Mouse (Mus musculus) heart, postnatal 10 days (tissue): Measurements from ENCODE around the gene Ndufaf4. TPM values are rescaled to one million over a fixed set of nuclear protein-coding genes. Genes with fewer than 3 reads are reported as not detected.

Source experiments
- total RNA-seq, 2 experiments: library from RNA; stranded (reverse); gene quantifications; 2 replicates each; pipeline ENCODE4 v1.2.3; 2021

The Ndufaf4 gene
- total RNA-seq, 2 experiments from 2014 or later: 62.4 to 71.9 TPM

Other genes with a start within 250 kb of the Ndufaf4 start
- 1 to 10 TPM; 1.0 to 1.2 TPM for gene Klhl32, start 47.0 kb upstream of the Ndufaf4 start, total RNA-seq
- gene Gpr63, start 68.3 kb downstream of the Ndufaf4 start, total RNA-seq: 1 to 10 TPM; 1.7 to 3.8 TPM